Mouse (Mus musculus) splenic B cell, adult 2 months (primary cell): Measurements from ENCODE around the gene Kcnc3.

ENCODE experiments used
- DNase-seq: peaks from one replicate; pipeline ENCODE4 v3.0.0-alpha.2; 2011; ENCODE audit warnings: low read depth, low spot score
- H3K27me3 ChIP-seq: 2 replicates; pipeline ENCODE4 v1.6.1; 2012; ENCODE audit warnings: mild to moderate bottlenecking, low read length, moderate library complexity, mixed read lengths; ENCODE audit not compliant: control insufficient read depth, poor library complexity, insufficient read depth, severe bottlenecking
- H3K36me3 ChIP-seq: 2 replicates; pipeline ENCODE4 v1.6.1; 2012; ENCODE audit warnings: mild to moderate bottlenecking, low read length, moderate library complexity, mixed read lengths; ENCODE audit not compliant: control insufficient read depth, poor library complexity, insufficient read depth, severe bottlenecking

Kcnc3 gene

DNA sequence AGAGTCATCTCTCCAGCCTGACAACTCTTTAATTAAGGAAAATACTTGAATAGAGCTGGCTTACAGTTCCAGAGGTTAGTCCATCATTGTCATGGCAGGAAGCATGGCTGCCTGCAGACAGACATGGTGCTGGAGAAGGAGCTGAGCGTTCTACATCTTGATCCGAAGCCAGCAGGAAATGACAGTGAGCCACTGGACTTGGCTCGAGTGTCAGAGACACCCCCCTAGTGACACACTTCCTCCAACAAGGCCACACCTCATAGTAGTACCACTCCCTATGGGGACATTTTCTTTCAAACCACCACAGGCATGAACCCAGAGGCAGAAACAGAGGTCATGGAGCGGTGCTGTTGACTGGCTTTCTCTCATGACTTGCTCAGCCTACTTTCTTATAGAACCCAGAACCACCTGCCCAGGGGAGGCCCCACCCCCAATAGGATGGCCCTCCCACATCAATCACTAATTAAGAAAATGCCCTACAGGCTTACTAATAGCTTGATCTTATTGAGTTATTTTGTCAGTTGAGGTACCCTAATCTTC lies 6.1 kb upstream of the Kcnc3 start:
- no peak for DNase-seq
- H3K27me3 ChIP-seq: no peaks in the 10 kb centered on the region
- peaks cover 23% of the 10 kb centered on the region for H3K36me3 ChIP-seq

DNA sequence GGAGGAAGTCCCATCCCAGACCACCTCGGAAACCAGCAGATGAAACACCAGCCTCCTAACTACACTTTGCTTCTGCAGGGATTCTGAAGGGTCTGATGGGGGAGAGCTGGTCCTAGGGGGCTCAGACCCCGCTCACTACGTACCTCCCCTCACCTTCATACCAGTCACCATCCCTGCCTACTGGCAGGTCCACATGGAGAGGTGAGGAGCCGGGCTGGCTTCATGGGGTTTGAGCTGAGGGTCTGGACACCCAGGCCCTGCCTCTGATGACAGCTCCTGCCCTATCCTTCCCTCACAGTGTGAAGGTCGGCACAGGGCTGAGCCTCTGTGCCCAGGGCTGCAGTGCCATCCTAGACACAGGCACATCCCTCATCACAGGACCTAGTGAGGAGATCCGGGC lies 5.5 kb upstream of the Kcnc3 start:
- Histone ChIP-seq H3K27me3 (no peaks in the 10 kb centered on the region), H3K36me3 (peaks cover 23% of the 10 kb centered on the region)
- DNase-seq: no peak

DNA sequence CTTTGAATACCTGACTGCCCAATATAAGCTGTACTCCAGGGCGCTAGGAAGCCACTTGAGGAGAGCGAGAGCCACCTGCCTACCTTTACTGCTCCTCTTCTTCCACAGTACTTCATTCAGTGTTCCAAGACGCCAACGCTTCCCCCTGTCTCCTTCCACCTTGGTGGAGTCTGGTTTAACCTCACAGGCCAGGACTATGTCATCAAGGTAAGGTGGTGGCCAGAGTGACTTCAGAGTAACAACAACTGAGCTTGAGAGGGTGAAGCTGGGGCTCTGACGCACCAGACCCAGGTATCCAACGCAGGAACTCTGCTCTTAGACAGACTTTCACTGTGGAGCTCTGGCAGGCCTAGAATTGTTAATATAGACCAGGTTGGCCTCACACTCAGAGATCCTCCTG lies 4.9 kb upstream of the Kcnc3 start:
- Histone ChIP-seq H3K36me3 (peaks cover 20% of the 10 kb centered on the region), H3K27me3 (no peaks in the 10 kb centered on the region)
- no peak for DNase-seq

DNA sequence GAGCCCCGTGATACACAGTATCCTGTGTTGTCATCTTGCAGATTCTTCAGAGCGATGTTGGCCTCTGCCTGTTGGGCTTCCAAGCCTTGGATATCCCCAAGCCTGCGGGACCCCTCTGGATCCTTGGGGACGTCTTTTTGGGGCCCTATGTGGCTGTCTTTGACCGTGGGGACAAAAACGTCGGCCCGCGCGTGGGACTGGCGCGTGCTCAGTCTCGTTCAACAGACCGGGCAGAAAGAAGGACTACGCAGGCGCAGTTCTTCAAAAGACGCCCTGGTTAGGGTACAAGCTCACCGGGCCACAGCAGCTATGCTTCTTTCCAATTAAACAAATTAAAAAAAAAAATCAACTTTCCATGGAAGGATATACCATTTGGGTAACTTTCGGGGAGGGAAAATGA lies 3.9 kb upstream of the Kcnc3 start:
- H3K36me3 ChIP-seq: peaks cover 12% of the 10 kb centered on the region
- H3K27me3 ChIP-seq: no peaks in the 10 kb centered on the region
- DNase-seq: peak; percentile 42

DNA sequence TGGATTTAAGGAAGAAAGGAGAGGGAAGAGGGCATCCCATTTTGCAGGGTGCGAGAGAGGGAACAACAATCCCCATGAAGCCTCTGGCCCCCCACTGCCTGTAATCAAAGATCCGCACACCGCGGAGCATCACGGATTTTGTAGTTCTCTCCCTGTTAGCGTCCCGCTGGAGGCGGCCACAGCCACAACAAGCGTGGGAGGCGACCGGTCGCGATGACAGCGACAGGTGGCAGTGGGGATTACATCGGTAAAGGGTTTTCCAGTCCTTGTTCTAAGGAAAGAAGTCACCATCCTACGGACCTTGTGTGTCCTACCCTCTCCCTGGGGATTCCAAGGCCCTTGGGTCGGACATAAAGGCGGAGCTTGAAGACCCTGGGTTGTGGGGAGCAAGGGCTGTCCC lies 3.5 kb upstream of the Kcnc3 start:
- H3K27me3 ChIP-seq: 0 out of 2 replicates have a peak, but pooled peaks cover 1% of the 10 kb centered on the region
- peak; percentile 63 for DNase-seq
- H3K36me3 ChIP-seq: peaks cover 8% of the 10 kb centered on the region

DNA sequence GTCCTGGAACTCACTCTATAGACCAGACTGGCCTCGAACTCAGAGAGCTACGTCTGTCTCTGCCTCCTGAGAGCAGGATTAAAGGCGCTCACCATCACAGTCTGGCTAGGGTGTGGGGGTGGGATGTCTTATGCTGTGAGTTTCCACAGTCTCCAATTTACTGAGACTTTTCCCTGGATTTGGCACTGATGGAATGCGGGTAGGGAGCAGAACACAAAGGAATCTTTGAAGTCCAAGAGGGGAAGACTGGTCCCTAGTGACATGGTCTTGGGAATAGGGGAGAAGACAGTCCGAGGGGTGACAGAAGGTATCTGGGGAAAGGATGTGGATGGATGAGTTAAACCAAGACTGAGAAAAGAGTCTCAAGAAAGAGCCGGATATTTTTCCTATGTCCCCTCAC lies 2.8 kb upstream of the Kcnc3 start:
- Histone ChIP-seq H3K27me3 (0 out of 2 replicates have a peak, but pooled peaks cover 2% of the 10 kb centered on the region), H3K36me3 (peaks cover 1% of the 10 kb centered on the region; the same call in 1 of the 2 replicates)
- no peak for DNase-seq

DNA sequence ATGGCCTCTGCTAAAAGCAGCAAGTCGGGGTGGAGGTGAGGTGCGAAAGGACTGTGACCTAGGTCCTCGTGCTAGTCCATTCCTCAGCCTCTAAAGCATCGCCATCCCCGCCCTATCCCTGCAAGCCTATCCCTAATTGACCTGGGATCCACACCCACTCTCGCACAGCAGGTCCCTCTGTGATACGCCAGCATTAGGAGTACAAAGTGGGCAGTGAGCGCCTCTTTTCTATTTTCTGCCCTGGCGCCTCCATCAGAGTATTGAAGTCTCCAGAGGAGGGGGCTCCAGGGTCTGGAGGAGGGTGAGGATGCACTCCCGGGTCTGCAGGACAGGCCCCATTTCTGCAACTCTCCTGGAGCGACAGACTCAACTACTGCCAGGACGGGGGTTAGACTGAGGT lies 2.1 kb upstream of the Kcnc3 start:
- 0 out of 2 replicates have a peak, but pooled peaks cover 2% of the 10 kb centered on the region for H3K27me3 ChIP-seq
- no peak for DNase-seq
- 0 out of 2 replicates have a peak, but pooled peaks cover 1% of the 10 kb centered on the region for H3K36me3 ChIP-seq

DNA sequence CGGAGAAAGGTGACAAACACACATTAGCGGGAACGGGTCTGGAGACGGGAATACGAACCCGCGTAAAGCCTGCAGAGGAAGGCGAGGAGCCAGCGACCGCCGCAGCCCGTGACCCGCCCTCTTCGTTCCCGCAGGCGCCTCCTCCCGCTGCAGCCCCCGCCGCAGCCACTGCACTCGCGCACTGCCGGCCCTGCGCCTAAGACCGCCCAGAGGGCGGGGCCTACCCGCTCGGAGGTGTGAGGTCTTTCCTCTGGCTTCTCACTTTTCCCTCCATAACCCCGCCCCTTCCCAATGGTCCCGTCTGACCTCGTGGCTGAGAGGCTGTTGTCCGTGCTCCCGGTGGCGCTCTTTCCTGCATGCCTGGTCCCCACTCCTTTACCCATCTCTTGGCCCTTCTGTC lies 1.3 kb upstream of the Kcnc3 start:
- 0 out of 2 replicates have a peak, but pooled peaks cover 2% of the 10 kb centered on the region for H3K27me3 ChIP-seq
- peak; percentile 76 for DNase-seq

DNA sequence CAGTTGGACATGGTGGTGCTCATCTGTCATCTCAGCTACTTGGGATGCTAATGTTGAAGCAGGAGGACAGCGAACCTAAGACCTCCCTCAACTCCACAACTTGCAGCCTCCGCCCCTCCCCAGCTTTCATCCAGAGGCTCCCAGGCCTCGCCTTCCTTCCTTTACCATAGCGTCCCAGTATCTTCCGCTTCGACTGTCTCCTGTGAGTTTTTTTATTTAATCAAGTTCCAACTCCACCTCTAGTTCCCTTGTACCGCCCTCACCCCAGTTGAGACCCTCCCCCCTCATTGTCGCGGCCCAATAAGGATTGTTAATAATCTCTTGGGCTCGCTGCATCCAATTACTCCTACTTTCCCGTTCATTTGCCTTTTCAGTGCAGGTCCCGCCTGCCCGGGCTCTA lies 518 bp upstream of the Kcnc3 start:
- Histone ChIP-seq H3K36me3 (no peaks in the 10 kb centered on the region), H3K27me3 (0 out of 2 replicates have a peak, but pooled peaks cover 2% of the 10 kb centered on the region)
- DNase-seq: peak; percentile 17

More for the DNA sequence above, 1.3 kb upstream of the Kcnc3 start:
- H3K36me3 ChIP-seq: 0 out of 2 replicates have a peak, but pooled peaks cover 1% of the 10 kb centered on the region

DNA sequence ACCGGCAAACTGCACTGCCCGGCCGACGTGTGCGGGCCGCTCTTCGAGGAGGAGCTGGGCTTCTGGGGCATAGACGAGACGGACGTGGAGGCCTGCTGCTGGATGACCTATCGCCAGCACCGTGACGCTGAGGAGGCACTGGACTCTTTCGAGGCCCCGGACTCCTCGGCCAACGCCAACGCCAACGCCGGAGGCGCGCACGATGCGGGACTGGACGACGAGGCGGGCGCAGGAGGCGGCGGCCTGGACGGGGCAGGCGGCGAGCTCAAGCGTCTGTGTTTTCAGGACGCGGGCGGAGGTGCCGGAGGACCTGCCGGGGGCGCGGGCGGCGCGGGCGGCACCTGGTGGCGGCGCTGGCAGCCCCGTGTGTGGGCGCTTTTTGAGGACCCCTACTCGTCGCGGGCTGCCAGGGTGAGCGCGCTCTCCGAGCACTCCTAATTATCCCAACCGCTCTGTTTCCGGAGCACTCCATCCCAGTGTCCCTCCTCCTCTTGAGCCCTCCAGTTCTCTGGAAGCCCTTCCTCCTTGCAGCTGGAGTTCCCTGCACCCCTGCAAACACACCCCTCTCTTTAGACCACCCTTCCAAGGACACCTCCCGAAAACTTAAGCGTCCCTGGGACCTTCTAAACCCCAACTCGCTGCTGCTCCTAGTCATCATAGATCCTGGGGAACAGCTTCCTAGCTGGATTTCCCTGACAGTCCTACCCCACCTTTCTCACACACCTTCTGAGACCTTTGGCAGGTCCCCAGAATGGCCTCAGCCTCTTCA lies 1.1 kb downstream of the Kcnc3 start:
- peak; percentile 36 for DNase-seq

DNA sequence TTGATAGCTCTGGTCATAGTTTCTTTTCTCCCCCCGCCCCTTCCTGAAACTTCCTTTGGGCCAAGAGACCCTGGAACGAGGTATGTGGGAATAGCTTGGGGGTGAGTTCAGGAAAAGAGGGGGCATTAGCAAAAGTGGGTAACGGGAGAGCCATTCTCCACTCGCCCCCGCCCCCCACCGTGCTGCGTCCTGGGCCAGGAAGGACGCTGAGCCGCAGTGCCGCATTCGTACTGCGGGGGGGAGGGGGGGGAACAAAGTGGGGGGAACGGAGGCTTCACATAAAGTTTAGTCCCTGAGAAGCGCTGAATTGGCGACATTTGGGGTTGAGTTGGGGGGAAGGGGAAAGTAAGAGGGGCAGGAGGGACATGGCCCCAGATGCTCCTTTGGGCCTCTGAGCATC lies 2.6 kb downstream of the Kcnc3 start:
- Histone ChIP-seq H3K27me3 (peaks cover 2% of the 10 kb centered on the region; the same call in 1 of the 2 replicates), H3K36me3 (no peaks in the 10 kb centered on the region)
- no peak for DNase-seq

More for the DNA sequence above, 1.1 kb downstream of the Kcnc3 start:
- Histone ChIP-seq H3K27me3 (0 out of 2 replicates have a peak, but pooled peaks cover 2% of the 10 kb centered on the region), H3K36me3 (no peaks in the 10 kb centered on the region)

DNA sequence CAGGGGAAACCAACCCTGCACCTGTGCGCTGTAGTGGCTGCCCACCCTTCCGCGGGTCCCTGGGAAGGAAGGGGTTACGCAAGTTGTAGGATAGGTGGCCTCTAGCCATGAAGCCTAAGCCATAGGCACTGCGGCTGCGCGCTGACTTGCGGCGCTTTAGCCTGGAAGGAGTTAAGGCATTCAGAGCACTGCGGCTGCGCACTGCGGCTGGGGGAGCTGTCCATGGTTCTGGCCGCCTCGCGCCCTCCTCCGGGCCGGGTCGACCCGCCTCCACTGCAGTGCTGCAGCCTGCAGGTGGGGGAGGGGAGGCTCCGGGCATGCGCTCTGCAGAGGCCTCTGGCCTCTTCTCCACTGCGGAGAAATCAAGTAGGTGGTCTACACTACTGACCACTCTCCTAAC lies 3.3 kb downstream of the Kcnc3 start:
- Histone ChIP-seq H3K27me3 (peaks cover 2% of the 10 kb centered on the region; the same call in 1 of the 2 replicates), H3K36me3 (no peaks in the 10 kb centered on the region; the same call in 1 of the 2 replicates)
- DNase-seq: peak; percentile 84

DNA sequence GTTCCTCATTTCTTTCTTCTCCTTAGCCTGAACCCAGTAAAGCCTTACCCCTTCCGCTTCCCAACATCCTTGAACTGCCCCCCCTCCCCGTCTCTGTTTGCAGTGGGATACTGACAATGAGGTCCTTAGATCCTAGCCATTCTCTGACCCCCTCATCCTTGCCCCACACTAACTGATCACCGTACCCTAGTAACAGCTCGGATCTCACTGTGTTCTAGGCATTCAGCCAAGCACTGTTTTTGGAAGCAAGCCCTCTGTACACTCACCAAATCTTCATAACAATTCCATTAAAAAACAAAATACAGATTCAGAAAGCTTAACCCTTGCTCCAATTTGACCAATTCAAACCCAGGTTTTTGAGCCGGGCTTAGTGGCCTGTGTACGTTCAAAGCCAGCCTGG lies 3.8 kb downstream of the Kcnc3 start:
- H3K27me3 ChIP-seq: peaks cover 2% of the 10 kb centered on the region; the same call in 1 of the 2 replicates
- DNase-seq: no peak
- no peaks in the 10 kb centered on the region; the same call in 1 of the 2 replicates for H3K36me3 ChIP-seq

DNA sequence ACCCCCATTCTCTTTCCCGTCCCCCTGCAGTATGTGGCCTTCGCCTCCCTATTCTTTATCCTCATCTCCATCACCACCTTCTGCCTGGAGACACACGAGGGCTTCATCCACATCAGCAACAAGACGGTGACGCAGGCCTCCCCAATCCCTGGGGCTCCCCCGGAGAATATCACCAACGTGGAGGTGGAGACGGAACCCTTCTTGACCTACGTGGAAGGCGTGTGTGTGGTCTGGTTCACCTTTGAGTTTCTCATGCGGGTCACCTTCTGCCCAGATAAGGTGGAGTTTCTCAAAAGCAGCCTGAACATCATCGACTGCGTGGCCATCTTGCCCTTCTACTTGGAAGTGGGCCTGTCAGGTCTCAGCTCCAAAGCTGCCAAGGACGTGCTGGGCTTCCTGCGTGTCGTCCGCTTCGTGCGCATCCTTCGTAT lies 4.7 kb downstream of the Kcnc3 start:
- no peaks in the 10 kb centered on the region; the same call in 1 of the 2 replicates for H3K36me3 ChIP-seq

DNA sequence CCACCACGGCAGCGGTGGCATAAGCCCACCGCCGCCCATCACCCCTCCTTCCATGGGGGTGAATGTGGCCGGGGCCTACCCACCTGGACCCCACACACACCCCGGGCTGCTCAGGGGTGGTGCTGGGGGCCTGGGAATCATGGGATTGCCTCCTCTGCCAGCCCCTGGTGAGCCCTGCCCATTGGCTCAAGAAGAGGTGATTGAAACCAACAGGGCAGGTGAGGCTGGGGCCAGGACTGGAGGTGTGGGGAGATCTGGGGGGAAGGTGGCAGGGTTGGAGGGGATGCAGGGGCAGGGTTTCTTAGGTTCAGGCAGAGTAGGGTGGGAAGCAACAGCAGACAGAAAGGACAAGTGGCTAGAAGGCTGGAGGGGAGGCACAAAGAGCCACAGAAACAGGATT lies 5.6 kb downstream of the Kcnc3 start:
- peaks cover 2% of the 10 kb centered on the region; the same call in 1 of the 2 replicates for H3K27me3 ChIP-seq
- DNase-seq: no peak
- H3K36me3 ChIP-seq: no peaks in the 10 kb centered on the region; the same call in 1 of the 2 replicates

More for the DNA sequence above, 4.7 kb downstream of the Kcnc3 start:
- peaks cover 2% of the 10 kb centered on the region; the same call in 1 of the 2 replicates for H3K27me3 ChIP-seq
- DNase-seq: no peak
